Mouse (Mus musculus): Measurements from ENCODE around the gene Notch1.

DNA sequence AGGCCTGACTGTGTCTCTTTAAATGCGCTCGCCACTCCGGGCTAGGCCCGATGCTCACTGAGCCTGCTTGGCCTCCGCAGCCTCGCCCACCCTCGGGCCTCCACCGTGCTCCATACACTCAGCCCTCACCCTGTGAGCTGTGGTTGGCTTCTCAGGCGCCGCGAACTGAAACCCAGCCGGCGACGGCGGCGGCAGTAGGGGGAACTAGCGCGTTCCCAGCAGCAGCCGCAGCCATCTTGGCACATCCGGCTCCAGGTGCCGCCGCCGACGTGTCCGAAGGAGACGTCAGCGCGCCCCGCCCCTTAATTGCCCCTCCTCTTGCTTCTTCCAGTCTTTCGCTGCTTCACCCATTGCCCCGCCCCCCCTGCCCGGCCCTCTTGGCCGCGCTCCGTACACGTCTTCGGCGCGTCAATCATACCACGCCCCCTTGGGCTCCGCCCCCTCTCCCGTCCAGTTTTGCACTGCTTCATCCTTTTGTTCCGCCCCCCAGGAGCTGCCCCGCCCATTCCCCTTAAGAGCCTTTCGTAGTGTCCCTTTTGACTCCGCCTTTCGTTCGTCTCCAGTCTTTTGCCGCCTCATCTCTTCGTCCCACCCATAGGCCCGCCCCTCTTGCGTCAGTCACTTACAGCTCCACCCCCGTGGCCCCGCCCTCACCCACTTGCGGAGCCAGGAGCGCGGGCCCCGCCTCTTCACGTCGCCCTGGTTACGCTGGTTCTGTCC, 71.4 kb downstream of the Notch1 start, which contains the start of gene Sec16a:
- TF ChIP-seq HCFC1 (IDR thresholded peaks at IDR 0.05; ENCODE audit: low read depth, low read length) (peak; percentile 79), CHD1 (IDR thresholded peaks at IDR 0.05; ENCODE audit: low read depth, low read length) (no peak), ZKSCAN1 (IDR thresholded peaks at IDR 0.05; ENCODE audit: low read depth, low read length) (no peak), TBP (IDR thresholded peaks at IDR 0.05; ENCODE audit: low read depth, low read length) (peak; percentile 61)

Measured in MEL (cell line).